Mouse (Mus musculus): ENCODE measurements around the gene Rps26.

GRCm38 (mm10) chr10:128653866-128654265 is 27.3 kb upstream of the Rps26 start:
- TF ChIP-seq GATA1 (IDR thresholded peaks at IDR 0.05; ENCODE audit: borderline replicate concordance, low read length) = no peak
- TF ChIP-seq POLR2AphosphoS5 (IDR thresholded peaks at IDR 0.05; ENCODE audit: insufficient replicate concordance, low read depth, low read length) = no peak

Measured in G1E (cell line).